14 mouse cellular contexts compared by ENCODE assay signal in the genomic region with DNA sequence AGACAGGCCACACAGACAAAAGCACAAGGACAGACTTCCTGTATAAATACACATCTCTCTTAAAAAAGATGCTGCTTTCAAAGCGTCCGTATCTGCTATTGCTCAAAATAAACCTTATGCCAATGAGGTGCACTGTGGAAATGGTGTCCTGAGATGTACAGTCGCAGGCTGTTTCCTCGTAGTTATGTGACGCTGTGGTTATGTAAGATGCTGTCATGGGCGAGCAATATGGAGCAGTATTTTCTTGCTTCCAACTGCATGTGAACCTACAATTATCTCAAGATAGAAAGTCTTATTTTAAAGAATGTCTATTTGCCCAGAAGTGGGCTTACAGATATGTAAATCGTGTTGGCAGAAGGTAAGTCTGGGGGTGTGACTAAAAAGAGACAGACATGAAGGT. TPM values are rescaled to one million over a fixed set of nuclear protein-coding genes. Genes with fewer than 3 reads are reported as not detected.
"Had no signal": no experiment of that assay in that cellular context is flagged by ENCODE, and none has a peak within 500 bp of the region (broad histone marks: within the 10 kb centered on the region; RNA-seq: fewer than 3 reads in every experiment).

No protein-coding gene starts in this region.

- DNase-seq: liver, embryonic 13.5 days; liver, postnatal 0 days; lung, adult 2 months; lung, postnatal 14 days; lung, postnatal 36 days; thymus, adult 18-20 months; thymus, postnatal 25 days; thymus, postnatal 4 days had no signal

- ATAC-seq: liver, postnatal 0 days; lung, postnatal 0 days; midbrain, embryonic 13.5 days; midbrain, embryonic 15.5 days had no signal

RNA-seq across cellular contexts. Expression of a gene that starts 37.3 kb away (rescaled TPM):
- total RNA-seq: midbrain, postnatal 0 days; monocyte, adult 5-6 weeks; neutrophil, adult 5-6 weeks had no signal
